Mouse (Mus musculus): ENCODE data around the gene Irf6. TPM values are rescaled to one million over a fixed set of nuclear protein-coding genes. Genes with fewer than 3 reads are reported as not detected.

Irf6 gene
- polyA plus RNA-seq, 1 experiment, result not detected

GRCm38 (mm10) chr1:193208178-193208577 is 55.3 kb downstream of the Irf6 start:
- H3K4me1 ChIP-seq (ENCODE audit: control insufficient read depth, insufficient read depth, low read length), result peaks cover 2% of the 10 kb centered on the region; the same call in 1 of the 2 replicates
- TF ChIP-seq CTCF (IDR thresholded peaks at IDR 0.05; ENCODE audit: low read depth, low read length) (peak; percentile 79), POLR2A (IDR thresholded peaks at IDR 0.05; ENCODE audit: borderline replicate concordance, low read depth, low read length) (no peak)
- no peak overlapping the region for H3K4me3 ChIP-seq (ENCODE audit: insufficient read depth, low read length)
- no peak overlapping the region for H3K27ac ChIP-seq (ENCODE audit: insufficient read depth, low read depth, low read length)

- H3K4me1 ChIP-seq (ENCODE audit: control insufficient read depth, insufficient read depth, low read length), result peaks cover 2% of the 10 kb centered on the region; the same call in 1 of the 2 replicates
- H3K4me3 ChIP-seq (ENCODE audit: insufficient read depth, low read length), result no peak overlapping the region
- TF ChIP-seq CTCF (IDR thresholded peaks at IDR 0.05; ENCODE audit: low read depth, low read length) (no peak), POLR2A (IDR thresholded peaks at IDR 0.05; ENCODE audit: borderline replicate concordance, low read depth, low read length) (no peak)
- H3K27ac ChIP-seq (ENCODE audit: insufficient read depth, low read depth, low read length), result no peak overlapping the region
Observed at GRCm38 (mm10) chr1:193211371-193211770, 58.5 kb downstream of the Irf6 start.

GRCm38 (mm10) chr1:193214053-193214452 is 61.1 kb downstream of the Irf6 start:
- Histone ChIP-seq H3K27ac (ENCODE audit: insufficient read depth, low read depth, low read length) (no peak overlapping the region), H3K4me3 (ENCODE audit: insufficient read depth, low read length) (no peak overlapping the region), H3K4me1 (ENCODE audit: control insufficient read depth, insufficient read depth, low read length) (no peaks in the 10 kb centered on the region)
- TF ChIP-seq POLR2A (IDR thresholded peaks at IDR 0.05; ENCODE audit: borderline replicate concordance, low read depth, low read length) (no peak), CTCF (IDR thresholded peaks at IDR 0.05; ENCODE audit: low read depth, low read length) (no peak)

- no peak overlapping the region for H3K27ac ChIP-seq (ENCODE audit: insufficient read depth, low read depth, low read length)
- no peak overlapping the region for H3K4me3 ChIP-seq (ENCODE audit: insufficient read depth, low read length)
- peaks cover 11% of the 10 kb centered on the region for H3K4me1 ChIP-seq (ENCODE audit: control insufficient read depth, insufficient read depth, low read length)
- TF ChIP-seq POLR2A (IDR thresholded peaks at IDR 0.05; ENCODE audit: borderline replicate concordance, low read depth, low read length) (no peak), CTCF (IDR thresholded peaks at IDR 0.05; ENCODE audit: low read depth, low read length) (no peak)
Observed at GRCm38 (mm10) chr1:193216000-193216399, 63.1 kb downstream of the Irf6 start.

GRCm38 (mm10) chr1:193220408-193220807 is 67.5 kb downstream of the Irf6 start:
- H3K4me3 ChIP-seq (ENCODE audit: insufficient read depth, low read length), result no peak overlapping the region
- peaks cover 13% of the 10 kb centered on the region for H3K4me1 ChIP-seq (ENCODE audit: control insufficient read depth, insufficient read depth, low read length)
- TF ChIP-seq CTCF (IDR thresholded peaks at IDR 0.05; ENCODE audit: low read depth, low read length) (no peak), POLR2A (IDR thresholded peaks at IDR 0.05; ENCODE audit: borderline replicate concordance, low read depth, low read length) (no peak)
- no peak overlapping the region for H3K27ac ChIP-seq (ENCODE audit: insufficient read depth, low read depth, low read length)

Other genes with a start within 250 kb of the Irf6 start
- not detected in 2 replicates for gene Syt14, start 117.3 kb upstream of the Irf6 start, polyA plus RNA-seq (2012; ENCODE audit: insufficient read depth, insufficient read length, missing spikeins)
- gene Diexf, start 22.8 kb upstream of the Irf6 start, polyA plus RNA-seq (2012; ENCODE audit: insufficient read depth, insufficient read length, missing spikeins), result 9.8 and 14.3 TPM in 2 replicates
- 3.8 and 4.2 TPM in 2 replicates for gene A130010J15Rik, start 14.9 kb downstream of the Irf6 start, polyA plus RNA-seq (2012; ENCODE audit: insufficient read depth, insufficient read length, missing spikeins)
- 48.6 and 52.3 TPM in 2 replicates for gene Traf3ip3, start 48.6 kb downstream of the Irf6 start, polyA plus RNA-seq (2012; ENCODE audit: insufficient read depth, insufficient read length, missing spikeins)
- gene Lamb3, start 54.6 kb downstream of the Irf6 start, polyA plus RNA-seq (2012; ENCODE audit: insufficient read depth, insufficient read length, missing spikeins), result 0.50 TPM in 1 of 2 replicates, not detected in the other
- gene Hsd11b1, start 111.0 kb downstream of the Irf6 start, polyA plus RNA-seq (2012; ENCODE audit: insufficient read depth, insufficient read length, missing spikeins), result 0.77 TPM in 1 of 2 replicates, not detected in the other
- not detected in 2 replicates for gene G0s2, start 120.1 kb downstream of the Irf6 start, polyA plus RNA-seq (2012; ENCODE audit: insufficient read depth, insufficient read length, missing spikeins)
- gene Camk1g, start 217.2 kb downstream of the Irf6 start, polyA plus RNA-seq (2012; ENCODE audit: insufficient read depth, insufficient read length, missing spikeins), result not detected in 2 replicates

Measured in bone marrow macrophage, adult 2 months (primary cell).